Mouse (Mus musculus): Measurements from ENCODE around the gene Chrm3. TPM values are rescaled to one million over a fixed set of nuclear protein-coding genes. Genes with fewer than 3 reads are reported as not detected.

Gene Chrm3
- total and polyA plus RNA-seq, 3 experiments, result 0.47 to 1.2 (median 0.89) TPM

- 84% methylated on average over 4 of the region's 4 CpGs for WGBS
- intact Hi-C loops (cut with DNase I), result no loop called here
- H3K36me3 ChIP-seq (ENCODE audit: control insufficient read depth, insufficient read depth, low read length), result no peaks in the 10 kb centered on the region
Measured at GRCm38 (mm10) chr13:10183837-10184236, 176.8 kb downstream of the Chrm3 start.

DNA sequence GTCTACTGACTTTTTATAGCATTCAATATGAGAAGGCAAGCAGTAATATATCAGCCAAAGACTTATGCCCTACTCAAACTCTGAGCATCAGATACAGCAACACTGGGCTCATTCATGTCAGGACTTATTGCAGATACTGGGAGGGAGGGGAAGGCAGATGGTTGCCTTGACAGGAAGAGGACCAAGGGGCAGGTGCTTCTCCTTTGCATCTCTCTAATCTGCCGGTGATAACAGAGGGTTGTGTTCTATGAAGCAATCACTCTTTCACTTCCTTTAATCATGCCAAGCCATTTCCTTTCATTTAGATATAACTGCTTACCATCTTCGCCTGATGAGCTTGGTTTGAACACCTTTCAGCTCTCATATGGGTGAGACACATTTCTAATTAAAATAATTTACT is 177.9 kb downstream of the Chrm3 start:
- no peaks in the 10 kb centered on the region for H3K4me1 ChIP-seq (ENCODE audit: control insufficient read depth, insufficient read depth, low read length)
- H3K27me3 ChIP-seq (ENCODE audit: control insufficient read depth, insufficient read depth, low read length), result no peaks in the 10 kb centered on the region
- H3K4me3 ChIP-seq, result no peak overlapping the region
- no peaks in the 10 kb centered on the region for H3K36me3 ChIP-seq (ENCODE audit: control insufficient read depth, insufficient read depth, low read length)
- TF ChIP-seq CTCF (IDR thresholded peaks at IDR 0.05) (no peak), EP300 (IDR thresholded peaks at IDR 0.05; ENCODE audit: insufficient read depth, low read depth, low read length) (no peak), POLR2A (IDR thresholded peaks at IDR 0.05; ENCODE audit: insufficient read depth, low read depth, low read length) (no peak)
- DNase-seq, result no peak
- H3K9ac ChIP-seq (ENCODE audit: low read depth, low read length), result no peak overlapping the region
- intact Hi-C loops (cut with DNase I), result no loop called here
- no peaks in the 10 kb centered on the region for H3K79me2 ChIP-seq (replicated peaks; ENCODE audit: control insufficient read depth, insufficient read depth, low read length)
- H3K27ac ChIP-seq, result no peak overlapping the region
- WGBS, result 47% methylated on average over 2 of the region's 2 CpGs

More at GRCm38 (mm10) chr13:10183837-10184236, 176.8 kb downstream of the Chrm3 start:
- H3K27me3 ChIP-seq (ENCODE audit: control insufficient read depth, insufficient read depth, low read length), result no peaks in the 10 kb centered on the region
- no peak overlapping the region for H3K4me3 ChIP-seq
- no peak overlapping the region for H3K27ac ChIP-seq
- TF ChIP-seq CTCF (IDR thresholded peaks at IDR 0.05) (no peak), POLR2A (IDR thresholded peaks at IDR 0.05; ENCODE audit: insufficient read depth, low read depth, low read length) (no peak), EP300 (IDR thresholded peaks at IDR 0.05; ENCODE audit: insufficient read depth, low read depth, low read length) (no peak)
- H3K9ac ChIP-seq (ENCODE audit: low read depth, low read length), result no peak overlapping the region
- no peaks in the 10 kb centered on the region for H3K79me2 ChIP-seq (replicated peaks; ENCODE audit: control insufficient read depth, insufficient read depth, low read length)
- no peaks in the 10 kb centered on the region for H3K4me1 ChIP-seq (ENCODE audit: control insufficient read depth, insufficient read depth, low read length)
- DNase-seq, result no peak

GRCm38 (mm10) chr13:10170529-10170928 is 190.1 kb downstream of the Chrm3 start:
- DNase-seq, result no peak
- no peaks in the 10 kb centered on the region for H3K4me1 ChIP-seq (ENCODE audit: control insufficient read depth, insufficient read depth, low read length)
- H3K4me3 ChIP-seq, result no peak overlapping the region
- H3K27me3 ChIP-seq (ENCODE audit: control insufficient read depth, insufficient read depth, low read length), result no peaks in the 10 kb centered on the region
- 69% methylated on average over 2 of the region's 2 CpGs for WGBS
- no peak overlapping the region for H3K9ac ChIP-seq (ENCODE audit: low read depth, low read length)
- H3K36me3 ChIP-seq (ENCODE audit: control insufficient read depth, insufficient read depth, low read length), result no peaks in the 10 kb centered on the region
- H3K27ac ChIP-seq, result no peak overlapping the region
- intact Hi-C loops (cut with DNase I), result no loop called here
- TF ChIP-seq CTCF (IDR thresholded peaks at IDR 0.05), result no peak
- TF ChIP-seq POLR2A (IDR thresholded peaks at IDR 0.05; ENCODE audit: insufficient read depth, low read depth, low read length), result no peak
- TF ChIP-seq EP300 (IDR thresholded peaks at IDR 0.05; ENCODE audit: insufficient read depth, low read depth, low read length), result no peak
- H3K79me2 ChIP-seq (replicated peaks; ENCODE audit: control insufficient read depth, insufficient read depth, low read length), result no peaks in the 10 kb centered on the region

- no peak overlapping the region for H3K9ac ChIP-seq (ENCODE audit: low read depth, low read length)
- H3K27me3 ChIP-seq (ENCODE audit: control insufficient read depth, insufficient read depth, low read length), result no peaks in the 10 kb centered on the region
- H3K27ac ChIP-seq, result no peak overlapping the region
- DNase-seq, result no peak
- no peak overlapping the region for H3K4me3 ChIP-seq
- no peaks in the 10 kb centered on the region for H3K36me3 ChIP-seq (ENCODE audit: control insufficient read depth, insufficient read depth, low read length)
- H3K4me1 ChIP-seq (ENCODE audit: control insufficient read depth, insufficient read depth, low read length), result no peaks in the 10 kb centered on the region
- H3K79me2 ChIP-seq (replicated peaks; ENCODE audit: control insufficient read depth, insufficient read depth, low read length), result no peaks in the 10 kb centered on the region
- TF ChIP-seq CTCF (IDR thresholded peaks at IDR 0.05) (no peak), POLR2A (IDR thresholded peaks at IDR 0.05; ENCODE audit: insufficient read depth, low read depth, low read length) (no peak), EP300 (IDR thresholded peaks at IDR 0.05; ENCODE audit: insufficient read depth, low read depth, low read length) (no peak)
- intact Hi-C loops (cut with DNase I), result no loop called here
Measured at GRCm38 (mm10) chr13:10163354-10163753, 197.3 kb downstream of the Chrm3 start.

DNA sequence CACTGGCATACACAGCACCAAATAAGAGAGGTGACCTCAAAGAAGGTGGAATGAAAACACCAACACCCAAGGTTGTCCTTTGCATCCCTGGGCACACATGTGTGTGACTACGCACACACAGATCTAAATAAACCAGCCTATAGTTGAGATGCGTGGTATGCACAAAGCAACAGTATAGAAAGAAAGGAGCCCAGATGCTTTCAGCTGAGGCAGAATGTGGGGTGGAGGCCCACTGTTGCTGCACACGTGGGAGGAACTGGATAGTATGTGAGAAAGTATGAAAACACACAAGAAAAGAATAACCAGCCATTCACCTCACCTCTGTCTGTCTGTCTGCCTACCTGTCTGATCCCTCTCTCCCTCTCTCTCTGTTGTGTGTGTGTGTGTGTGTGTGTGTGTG is 203.2 kb downstream of the Chrm3 start:
- DNase-seq, result no peak
- no peak overlapping the region for H3K27ac ChIP-seq
- no peaks in the 10 kb centered on the region for H3K79me2 ChIP-seq (replicated peaks; ENCODE audit: control insufficient read depth, insufficient read depth, low read length)
- H3K4me1 ChIP-seq (ENCODE audit: control insufficient read depth, insufficient read depth, low read length), result no peaks in the 10 kb centered on the region
- 72% methylated on average over 3 of the region's 3 CpGs for WGBS
- no peak overlapping the region for H3K4me3 ChIP-seq
- H3K36me3 ChIP-seq (ENCODE audit: control insufficient read depth, insufficient read depth, low read length), result no peaks in the 10 kb centered on the region
- intact Hi-C loops (cut with DNase I), result no loop called here
- H3K27me3 ChIP-seq (ENCODE audit: control insufficient read depth, insufficient read depth, low read length), result no peaks in the 10 kb centered on the region
- H3K9ac ChIP-seq (ENCODE audit: low read depth, low read length), result no peak overlapping the region
- TF ChIP-seq EP300 (IDR thresholded peaks at IDR 0.05; ENCODE audit: insufficient read depth, low read depth, low read length) (no peak), CTCF (IDR thresholded peaks at IDR 0.05) (no peak), POLR2A (IDR thresholded peaks at IDR 0.05; ENCODE audit: insufficient read depth, low read depth, low read length) (no peak)

DNA sequence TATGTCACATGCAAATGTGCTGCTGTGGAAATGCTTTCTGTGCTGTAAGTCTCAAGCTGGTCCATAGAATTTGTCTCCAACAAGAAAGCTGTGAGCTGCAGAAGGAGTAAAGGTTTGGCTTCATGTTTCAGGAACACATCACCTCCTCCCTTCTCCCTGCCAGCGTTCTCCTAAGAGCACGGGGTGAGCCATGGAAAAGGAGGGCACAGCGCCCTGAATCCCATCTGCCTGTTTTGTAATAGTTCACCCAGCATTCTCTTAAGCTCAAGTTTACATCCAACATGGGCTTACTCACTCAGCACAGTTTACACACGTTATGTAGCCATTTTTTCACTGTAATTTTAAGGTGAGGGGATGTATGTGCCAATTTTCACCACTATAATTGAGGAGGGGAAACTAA is 220.1 kb downstream of the Chrm3 start:
- H3K27me3 ChIP-seq (ENCODE audit: control insufficient read depth, insufficient read depth, low read length), result no peaks in the 10 kb centered on the region
- H3K4me1 ChIP-seq (ENCODE audit: control insufficient read depth, insufficient read depth, low read length), result no peaks in the 10 kb centered on the region
- no peak overlapping the region for H3K27ac ChIP-seq
- no peak for TF ChIP-seq CTCF (IDR thresholded peaks at IDR 0.05)
- no peak for TF ChIP-seq POLR2A (IDR thresholded peaks at IDR 0.05; ENCODE audit: insufficient read depth, low read depth, low read length)
- no peak for TF ChIP-seq EP300 (IDR thresholded peaks at IDR 0.05; ENCODE audit: insufficient read depth, low read depth, low read length)
- H3K4me3 ChIP-seq, result no peak overlapping the region
- no peak overlapping the region for H3K9ac ChIP-seq (ENCODE audit: low read depth, low read length)
- intact Hi-C loops (cut with DNase I), result no loop called here
- WGBS, result 59% methylated on average over 4 of the region's 4 CpGs
- no peaks in the 10 kb centered on the region for H3K79me2 ChIP-seq (replicated peaks; ENCODE audit: control insufficient read depth, insufficient read depth, low read length)
- DNase-seq, result no peak
- H3K36me3 ChIP-seq (ENCODE audit: control insufficient read depth, insufficient read depth, low read length), result no peaks in the 10 kb centered on the region
